Mouse (Mus musculus) hindbrain, embryonic 16.5 days (tissue): ENCODE results near the gene Cox19. TPM values are rescaled to one million over a fixed set of nuclear protein-coding genes. Genes with fewer than 3 reads are reported as not detected.

Experiments
- ATAC-seq: fragments of 200-750 bp; cut with Nextera tagmentation; 2 replicates; pipeline ENCODE4 v1.8.0; 2017; ENCODE audit warnings: moderate TSS enrichment, moderate library complexity
- H3K27ac ChIP-seq: fragments of 300-500 bp; sonication (generic); 2 replicates; pipeline ENCODE4 v1.5.1; 2014; ENCODE audit warnings: low read depth, mild to moderate bottlenecking, control low read depth, low read length, moderate library complexity
- H3K27me3 ChIP-seq: fragments of 300-500 bp; sonication (generic); replicated peaks from 2 replicates; pipeline ENCODE4 v1.6.1; 2014; ENCODE audit warnings: low read length; ENCODE audit not compliant: control insufficient read depth, insufficient read depth
- H3K36me3 ChIP-seq: fragments of 300-500 bp; sonication (generic); 2 replicates; pipeline ENCODE4 v1.6.1; 2014; ENCODE audit warnings: mild to moderate bottlenecking, low read length, moderate library complexity, mixed read lengths; ENCODE audit not compliant: control insufficient read depth, insufficient read depth
- H3K4me1 ChIP-seq: fragments of 300-500 bp; sonication (generic); 2 replicates; pipeline ENCODE4 v1.6.1; 2014; ENCODE audit warnings: low read depth, low read length; ENCODE audit not compliant: control insufficient read depth, insufficient read depth
- H3K4me2 ChIP-seq: fragments of 300-500 bp; sonication (generic); 2 replicates; pipeline ENCODE4 v1.6.1; 2014; ENCODE audit warnings: mild to moderate bottlenecking, low read length, control low read depth, moderate library complexity
- H3K4me3 ChIP-seq: fragments of 300-500 bp; sonication (generic); 2 replicates; pipeline ENCODE4 v1.5.1; 2014; ENCODE audit warnings: mild to moderate bottlenecking, low read length, control low read depth, moderate library complexity
- H3K9ac ChIP-seq: fragments of 300-500 bp; sonication (generic); 2 replicates; pipeline ENCODE4 v1.6.1; 2014; ENCODE audit warnings: low read depth, mild to moderate bottlenecking, control low read depth, low read length, moderate library complexity
- H3K9me3 ChIP-seq: fragments of 300-500 bp; sonication (generic); 2 replicates; pipeline ENCODE4 v1.6.1; 2014; ENCODE audit warnings: mild to moderate bottlenecking, low read length, moderate library complexity; ENCODE audit not compliant: control insufficient read depth
- WGBS: fragments of 180-500 bp; shearing (Covaris S2); extraction: QIAGEN DNeasy Blood & Tissue Kit; methylation state at CpG from one replicate; pipeline ENCODE4 v1.1.7; 2014; 5-methylcytosine and 5-hydroxymethylcytosine counted together
- polyA plus RNA-seq: library from polyadenylated mRNA; unstranded; fragments of >200 nt; fragmentation: Nextera tagmentation; extraction: Ambion mirVana; gene quantifications from 2 replicates; pipeline ENCODE4 v1.2.1, GENCODE M21; 2015

Gene Cox19
- polyA plus RNA-seq, 1 experiment from 2014 or later = 95.1 TPM

DNA sequence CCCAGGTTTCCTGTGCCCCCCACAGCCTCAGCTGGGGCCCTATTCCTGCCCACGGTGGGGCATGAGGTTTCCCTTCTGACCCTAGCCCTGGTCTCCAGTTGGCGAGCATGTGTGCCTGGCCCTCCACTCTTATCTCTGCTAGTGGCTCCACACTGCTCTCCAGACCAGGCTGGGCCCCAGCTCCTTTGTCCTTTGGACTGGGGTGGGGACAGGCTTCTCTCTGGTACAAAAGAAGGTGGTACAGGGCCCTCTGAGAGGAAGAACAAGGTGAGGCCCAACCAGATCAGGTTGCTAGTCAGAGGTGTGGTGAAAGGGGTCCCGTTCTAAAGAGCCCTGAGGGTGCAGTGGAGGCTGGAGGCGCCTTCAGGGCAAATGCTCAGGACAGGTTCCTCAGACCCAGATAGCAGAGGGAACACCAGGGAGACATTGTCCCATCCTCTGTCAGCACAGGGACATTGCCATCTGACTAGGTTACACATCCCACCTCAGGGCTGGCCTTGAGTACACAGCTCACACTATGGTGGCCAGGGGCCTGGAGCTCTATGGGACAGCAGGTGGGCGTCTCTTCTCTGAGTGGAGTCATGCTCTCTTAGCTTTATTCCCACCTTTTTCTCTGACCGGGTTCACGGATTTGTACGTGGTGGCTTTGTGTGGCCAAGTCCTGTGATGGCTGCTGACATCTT, 18.5 kb downstream of the Cox19 start:
- Histone ChIP-seq H3K9me3 (no peaks in the 10 kb centered on the region), H3K9ac (no peak overlapping the region), H3K4me3 (no peak overlapping the region), H3K36me3 (peaks cover 22% of the 10 kb centered on the region), H3K27me3 (no peaks in the 10 kb centered on the region), H3K4me2 (no peak overlapping the region), H3K27ac (no peak overlapping the region), H3K4me1 (0 out of 2 replicates have a peak, but pooled peaks cover 2% of the 10 kb centered on the region)
- no peak for ATAC-seq
- 90% methylated on average over 8 of the region's 8 CpGs for WGBS

DNA sequence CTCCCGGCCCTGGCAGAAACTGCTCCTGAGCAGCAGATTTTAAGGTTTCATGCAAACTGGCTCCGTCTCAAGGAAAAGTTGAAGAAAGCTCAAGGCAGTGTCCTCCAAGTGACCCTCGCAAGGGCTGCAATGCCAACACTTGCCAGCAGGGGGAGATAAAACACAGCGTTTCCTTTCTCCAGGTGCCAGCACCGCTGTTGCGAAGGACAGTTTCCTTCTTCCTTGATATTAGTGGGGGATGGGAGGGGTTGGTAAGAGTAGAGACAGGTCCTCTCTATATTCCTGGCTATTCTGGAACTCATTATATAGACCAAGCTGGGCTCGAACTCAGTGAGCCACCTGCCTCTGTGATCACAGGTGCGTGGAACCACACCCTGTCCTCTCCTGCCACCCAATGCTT, 19.5 kb downstream of the Cox19 start:
- H3K4me3 ChIP-seq = no peak overlapping the region
- 20% methylated on average over 8 of the region's 8 CpGs for WGBS
- H3K27me3 ChIP-seq = no peaks in the 10 kb centered on the region; the same call in 1 of the 2 replicates
- ATAC-seq = 0 out of 2 replicates have a peak, but pooled peaks have one; percentile 26
- H3K4me1 ChIP-seq = 0 out of 2 replicates have a peak, but pooled peaks cover 2% of the 10 kb centered on the region
- no peak overlapping the region for H3K9ac ChIP-seq
- no peak overlapping the region for H3K4me2 ChIP-seq
- no peak overlapping the region for H3K27ac ChIP-seq
- peaks cover 14% of the 10 kb centered on the region for H3K36me3 ChIP-seq
- H3K9me3 ChIP-seq = no peaks in the 10 kb centered on the region

DNA sequence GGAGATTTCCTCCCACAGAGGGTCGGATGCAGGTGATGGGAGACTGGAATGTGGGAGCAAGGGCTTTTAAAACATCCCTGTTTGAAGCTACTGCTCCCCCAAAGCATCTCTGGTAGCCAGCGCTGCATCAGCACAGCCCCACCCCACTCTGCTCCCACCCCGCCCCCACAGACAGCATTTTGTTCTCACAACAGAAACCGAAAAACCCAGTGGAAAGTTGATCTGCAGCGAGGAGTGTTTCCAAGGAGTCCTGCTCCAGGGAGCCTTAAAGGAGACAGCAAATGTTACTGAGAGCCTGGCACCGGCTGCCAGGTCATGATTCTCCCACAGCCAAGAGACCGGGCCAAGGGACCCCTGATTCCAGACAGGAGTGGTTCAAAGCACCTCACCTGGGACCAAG, 20.5 kb downstream of the Cox19 start:
- H3K4me2 ChIP-seq = no peak overlapping the region

DNA sequence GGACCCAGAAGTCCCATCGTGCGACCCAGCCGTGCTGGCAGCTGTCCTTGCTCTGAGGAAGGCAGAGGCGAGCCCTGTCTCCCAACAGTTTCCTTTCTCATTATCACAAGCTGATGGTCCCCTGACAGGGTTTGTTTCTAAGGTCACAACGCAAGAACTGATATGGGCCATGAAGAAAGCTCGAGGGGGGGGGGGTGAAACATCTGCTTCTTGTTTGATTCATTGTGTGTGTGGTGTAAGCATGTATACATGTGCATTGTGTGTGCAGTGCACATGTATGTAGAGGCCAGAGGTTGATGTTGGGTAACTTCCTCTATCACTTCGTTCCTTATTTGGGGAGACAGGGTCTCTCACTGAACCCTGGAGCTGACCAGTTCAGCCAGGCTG, 23.6 kb downstream of the Cox19 start:
- Histone ChIP-seq H3K9ac (no peak overlapping the region), H3K36me3 (no peaks in the 10 kb centered on the region), H3K4me1 (peaks cover 16% of the 10 kb centered on the region), H3K27me3 (no peaks in the 10 kb centered on the region; the same call in 1 of the 2 replicates), H3K27ac (no peak overlapping the region), H3K4me2 (no peak overlapping the region), H3K9me3 (no peaks in the 10 kb centered on the region), H3K4me3 (no peak overlapping the region)
- whole genome bisulfite sequencing = 74% methylated on average over 7 of the region's 7 CpGs
- no peak for ATAC-seq

More for the DNA sequence above, 20.5 kb downstream of the Cox19 start:
- H3K36me3 ChIP-seq = peaks cover 7% of the 10 kb centered on the region; the same call in 1 of the 2 replicates
- H3K4me1 ChIP-seq = 0 out of 2 replicates have a peak, but pooled peaks cover 2% of the 10 kb centered on the region
- no peak for ATAC-seq
- no peak overlapping the region for H3K27ac ChIP-seq
- no peaks in the 10 kb centered on the region; the same call in 1 of the 2 replicates for H3K27me3 ChIP-seq
- H3K9ac ChIP-seq = no peak overlapping the region
- WGBS = 68% methylated on average over 7 of the region's 7 CpGs
- H3K4me3 ChIP-seq = no peak overlapping the region
- H3K9me3 ChIP-seq = no peaks in the 10 kb centered on the region

DNA sequence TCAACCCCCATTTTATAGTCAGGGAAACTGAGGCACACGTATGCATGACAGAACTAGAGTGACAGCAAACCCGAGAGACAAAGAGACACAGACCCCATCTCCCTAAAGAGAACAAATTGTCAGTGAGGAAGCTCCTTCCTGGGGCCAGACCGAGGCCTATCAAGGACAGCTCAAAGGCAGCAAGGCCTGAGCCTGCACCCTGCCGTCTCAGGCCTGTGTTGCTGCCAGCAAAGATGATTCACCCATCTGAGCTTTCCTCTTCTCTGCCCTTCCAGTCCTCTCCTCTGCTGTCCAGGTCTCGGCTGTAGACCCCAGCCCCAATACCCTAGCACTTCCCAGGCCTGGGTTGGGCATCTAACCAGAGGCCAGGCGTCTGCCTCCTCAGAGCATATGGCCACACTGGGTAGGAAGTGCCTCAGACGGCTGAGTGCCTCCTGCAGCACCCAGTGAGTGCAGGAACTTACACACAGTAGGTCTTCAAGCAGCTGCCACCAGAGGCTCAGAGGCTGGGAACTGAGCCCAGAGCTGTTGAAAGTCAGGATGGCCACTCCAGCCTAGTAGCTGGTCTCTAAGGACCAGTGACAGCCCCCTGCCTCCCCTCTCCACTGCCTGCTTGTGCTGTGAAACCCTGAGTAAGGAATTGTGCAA, 24.1 kb downstream of the Cox19 start:
- no peaks in the 10 kb centered on the region; the same call in 1 of the 2 replicates for H3K27me3 ChIP-seq
- H3K36me3 ChIP-seq = no peaks in the 10 kb centered on the region
- 75% methylated on average over 7 of the region's 7 CpGs for WGBS
- H3K4me3 ChIP-seq = no peak overlapping the region
- no peak overlapping the region for H3K27ac ChIP-seq
- peaks cover 16% of the 10 kb centered on the region for H3K4me1 ChIP-seq
- H3K4me2 ChIP-seq = no peak overlapping the region
- no peak overlapping the region for H3K9ac ChIP-seq
- ATAC-seq = no peak
- H3K9me3 ChIP-seq = no peaks in the 10 kb centered on the region

DNA sequence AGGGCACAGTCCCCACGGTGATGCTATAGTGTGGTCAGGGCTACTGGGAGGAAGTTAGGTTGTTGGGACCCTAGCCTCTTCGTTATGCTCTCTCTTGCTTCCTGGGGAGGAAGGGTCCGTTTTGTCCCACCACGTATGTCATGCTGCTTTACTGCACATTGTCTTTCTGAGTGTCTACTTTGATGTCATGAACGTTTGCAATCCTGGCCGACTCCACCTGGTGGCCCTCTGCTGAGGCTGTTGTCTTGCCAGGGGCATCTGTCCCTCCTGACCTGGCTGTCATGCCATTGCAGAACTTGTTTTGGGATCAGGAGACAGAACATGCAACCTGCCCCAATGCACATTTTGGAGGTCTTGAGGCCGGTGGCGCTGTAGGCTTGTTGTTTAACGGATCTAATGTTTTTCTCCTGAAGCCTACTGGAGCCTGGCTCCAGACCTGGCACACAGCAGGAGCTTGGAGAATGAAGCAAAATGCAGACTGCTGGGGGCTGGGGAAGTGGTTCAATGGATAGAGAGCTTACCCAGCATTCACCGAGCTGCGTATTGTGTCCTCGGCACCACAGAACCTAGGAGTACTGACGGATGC, 25.0 kb downstream of the Cox19 start:
- no peak overlapping the region for H3K27ac ChIP-seq
- no peaks in the 10 kb centered on the region for H3K9me3 ChIP-seq
- peaks cover 14% of the 10 kb centered on the region for H3K4me1 ChIP-seq
- H3K4me3 ChIP-seq = no peak overlapping the region
- H3K4me2 ChIP-seq = no peak overlapping the region; the same call in 1 of the 2 replicates
- no peak for ATAC-seq
- no peak overlapping the region for H3K9ac ChIP-seq
- H3K36me3 ChIP-seq = no peaks in the 10 kb centered on the region
- H3K27me3 ChIP-seq = no peaks in the 10 kb centered on the region; the same call in 1 of the 2 replicates
- 62% methylated on average over 13 of the region's 13 CpGs for WGBS

DNA sequence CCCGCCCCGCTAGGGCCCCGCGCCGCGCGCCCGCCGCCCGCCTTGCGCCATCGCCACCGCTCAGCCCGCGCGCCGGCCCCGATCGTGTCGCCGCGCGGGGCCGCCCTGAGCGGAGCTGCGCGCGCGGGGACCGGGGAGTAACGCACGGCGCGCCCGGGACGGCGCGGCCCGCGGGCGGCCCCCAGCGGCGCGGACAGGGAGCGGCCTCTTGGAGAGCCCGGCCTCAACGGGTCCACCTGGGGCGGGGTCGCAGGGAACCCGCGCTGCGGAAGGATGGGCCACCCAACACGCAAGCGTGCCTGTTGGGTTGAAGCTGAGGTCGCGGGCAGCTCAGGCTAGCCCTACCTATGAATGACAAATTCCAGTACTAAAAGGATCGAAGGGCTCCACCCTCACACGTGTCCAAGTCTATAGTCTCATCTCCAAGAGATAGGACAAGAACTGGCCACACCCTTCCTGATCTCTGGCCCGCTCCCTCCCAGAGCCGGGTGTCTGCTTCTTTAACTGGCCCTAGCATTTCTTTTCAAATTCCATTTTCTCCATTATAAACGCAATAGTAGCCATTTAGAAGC, 25.7 kb downstream of the Cox19 start, which contains the start of gene Adap1:
Adap1 (minus strand) TSS at position 228 of the 572 bp plus-strand sequence.
- peak; percentile 81 for ATAC-seq
- Histone ChIP-seq H3K36me3 (no peaks in the 10 kb centered on the region), H3K4me3 (peak within 1 kb of the TSS; percentile 70), H3K4me1 (peaks cover 14% of the 10 kb centered on the region), H3K27ac (peak within 1 kb of the TSS; percentile 86), H3K27me3 (no peaks in the 10 kb centered on the region; the same call in 1 of the 2 replicates), H3K9ac (peak within 1 kb of the TSS; percentile 89), H3K9me3 (no peaks in the 10 kb centered on the region), H3K4me2 (peak within 1 kb of the TSS; percentile 74)
- WGBS = 2% methylated on average over 53 of the region's 61 CpGs

DNA sequence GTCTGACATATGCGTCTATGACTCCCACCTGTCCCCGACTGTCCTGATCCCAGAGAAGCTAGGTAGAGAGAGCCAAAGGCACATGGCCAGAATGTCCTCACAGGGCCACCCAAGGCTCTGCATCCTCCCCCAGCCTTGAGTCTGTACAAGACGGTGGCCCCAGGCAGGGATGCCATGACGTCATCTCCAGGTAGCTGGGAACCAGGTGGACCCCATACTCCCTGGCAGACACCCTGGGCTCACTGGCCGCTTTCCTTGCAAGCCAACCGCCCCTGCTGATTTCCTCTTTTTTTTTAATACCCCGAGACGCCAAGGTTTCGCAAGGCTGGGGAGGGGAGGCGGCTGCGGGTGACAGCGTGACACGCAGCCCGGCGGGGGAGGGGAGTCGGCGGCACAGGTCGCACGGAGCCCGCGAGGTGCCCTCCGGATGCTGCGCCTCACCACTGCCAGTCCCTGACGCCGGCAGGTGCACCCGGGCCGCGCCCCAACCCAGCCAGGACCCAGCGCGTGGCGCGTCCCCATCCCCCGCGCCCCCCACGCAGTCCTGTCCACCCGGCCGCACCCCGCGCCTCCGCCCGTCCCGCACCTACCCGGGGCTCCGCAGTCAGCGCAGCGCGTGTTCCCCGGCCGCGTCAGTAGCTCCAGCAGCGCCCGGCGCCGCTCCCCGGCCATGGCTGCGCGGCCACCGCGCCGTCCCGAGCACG, 26.4 kb downstream of the Cox19 start:
- peak overlapping the region; percentile 89 for H3K9ac ChIP-seq
- peak overlapping the region; percentile 86 for H3K27ac ChIP-seq
- no peaks in the 10 kb centered on the region for H3K9me3 ChIP-seq
- WGBS = 4% methylated on average over 33 of the region's 62 CpGs
- peak; percentile 50 for ATAC-seq
- H3K27me3 ChIP-seq = no peaks in the 10 kb centered on the region; the same call in 1 of the 2 replicates
- H3K4me2 ChIP-seq = peak overlapping the region; percentile 74
- H3K36me3 ChIP-seq = no peaks in the 10 kb centered on the region
- peaks cover 14% of the 10 kb centered on the region for H3K4me1 ChIP-seq
- H3K4me3 ChIP-seq = peak overlapping the region; percentile 70
